ENCODE assay signal across 11 mouse cellular contexts in genomic region chr6:94697423-94697822, GRCm38 (mm10). TPM values are rescaled to one million over a fixed set of nuclear protein-coding genes. Genes with fewer than 3 reads are reported as not detected.
DNase-seq lines count a peak whose midpoint lies in the region; ATAC-seq and TF ChIP-seq lines count a peak whose summit lies in the region.
"Had no signal": no experiment of that assay in that cellular context is flagged by ENCODE, and none has a peak within 500 bp of the region (broad histone marks: within the 10 kb centered on the region; RNA-seq: fewer than 3 reads in every experiment).

No protein-coding gene starts in this region.

- TF ChIP-seq CTCF in liver, postnatal 0 days (IDR thresholded peaks at IDR 0.05; ENCODE audit: low read depth), result no peak

- peak overlapping the region; percentile 97 for H3K4me3 ChIP-seq in forebrain, embryonic 11.5 days (ENCODE audit: low read depth, low read length)
- no peak overlapping the region; the same call in 1 of the 2 replicates for H3K4me3 ChIP-seq in forebrain, embryonic 15.5 days
- H3K4me3 ChIP-seq in neural tube, embryonic 11.5 days (ENCODE audit: low read depth, low read length), result peak overlapping the region; percentile 97
- no peak overlapping the region for H3K4me3 ChIP-seq in liver, postnatal 0 days (ENCODE audit: low read depth, low read length)

- H3K4me1 ChIP-seq in forebrain, embryonic 11.5 days (replicated peaks; ENCODE audit: control insufficient read depth, insufficient read depth, low read length), result peaks cover 19% of the 10 kb centered on the region
- peaks cover 45% of the 10 kb centered on the region for H3K4me1 ChIP-seq in forebrain, embryonic 15.5 days
- H3K4me1 ChIP-seq in neural tube, embryonic 11.5 days (ENCODE audit: control insufficient read depth, insufficient read depth, low read length), result peaks cover 48% of the 10 kb centered on the region
- peaks cover 20% of the 10 kb centered on the region for H3K4me1 ChIP-seq in liver, postnatal 0 days (ENCODE audit: insufficient read depth)

- peak overlapping the region; percentile 48; the same call in 1 of the 2 replicates for H3K9ac ChIP-seq in forebrain, embryonic 11.5 days (ENCODE audit: low read length)
- H3K9ac ChIP-seq in forebrain, embryonic 15.5 days (replicated peaks), result no peak overlapping the region
- no peak overlapping the region for H3K9ac ChIP-seq in neural tube, embryonic 11.5 days (ENCODE audit: low read length)
- H3K9ac ChIP-seq in liver, postnatal 0 days (replicated peaks), result no peak overlapping the region

- no peak for DNase-seq in forebrain, embryonic 11.5 days (ENCODE audit: low spot score)
- no peak for DNase-seq in neural tube, embryonic 11.5 days (ENCODE audit: low spot score)
- DNase-seq in neural tube, embryonic 10.5 days (ENCODE audit: extremely low spot score, low spot score), result no peak
- DNase-seq in liver, postnatal 0 days, result no peak
- DNase-seq in layer of hippocampus, postnatal 36 days, result no peak
- DNase-seq in thymus, adult 18-20 months, result no peak
- DNase-seq in T-cell, adult 2 months (ENCODE audit: low spot score), result no peak
- DNase-seq: adrenal gland, postnatal 10 days; embryo, embryonic 11 days; kidney, adult 2 months had no signal

- H3K27ac ChIP-seq in forebrain, embryonic 11.5 days (ENCODE audit: low read depth, low read length), result no peak overlapping the region
- H3K27ac ChIP-seq in forebrain, embryonic 15.5 days (replicated peaks), result no peak overlapping the region
- no peak overlapping the region for H3K27ac ChIP-seq in neural tube, embryonic 11.5 days (ENCODE audit: low read depth, low read length)
- 0 out of 2 replicates have a peak overlapping the region, but pooled peaks have one; percentile 35 for H3K27ac ChIP-seq in liver, postnatal 0 days (ENCODE audit: low read depth)

- H3K36me3 ChIP-seq in forebrain, embryonic 11.5 days (ENCODE audit: control insufficient read depth, insufficient read depth, low read length), result no peaks in the 10 kb centered on the region
- no peaks in the 10 kb centered on the region for H3K36me3 ChIP-seq in forebrain, embryonic 15.5 days
- H3K36me3 ChIP-seq in neural tube, embryonic 11.5 days (ENCODE audit: control insufficient read depth, insufficient read depth, low read length), result no peaks in the 10 kb centered on the region
- no peaks in the 10 kb centered on the region for H3K36me3 ChIP-seq in liver, postnatal 0 days (replicated peaks; ENCODE audit: insufficient read depth, low read length)

- peak overlapping the region; percentile 88 for H3K4me2 ChIP-seq in forebrain, embryonic 11.5 days (ENCODE audit: low read depth, low read length, severe bottlenecking)
- H3K4me2 ChIP-seq in forebrain, embryonic 15.5 days (replicated peaks), result no peak overlapping the region
- H3K4me2 ChIP-seq in neural tube, embryonic 11.5 days (ENCODE audit: low read depth), result peak overlapping the region; percentile 61
- H3K4me2 ChIP-seq in liver, postnatal 0 days (ENCODE audit: low read depth, low read length), result peak overlapping the region; percentile 94; the same call in 1 of the 2 replicates

- WGBS in forebrain, embryonic 11.5 days, result 50% methylated on average over 1 of the region's 1 CpGs
- WGBS in forebrain, embryonic 15.5 days, result 41% methylated on average over 1 of the region's 1 CpGs
- WGBS in neural tube, embryonic 11.5 days, result 45% methylated on average over 1 of the region's 1 CpGs
- 39% methylated on average over 1 of the region's 1 CpGs for WGBS in liver, postnatal 0 days (ENCODE audit: insufficient replicate concordance)

- no peaks in the 10 kb centered on the region for H3K27me3 ChIP-seq in forebrain, embryonic 11.5 days (ENCODE audit: control insufficient read depth, insufficient read depth, low read length)
- H3K27me3 ChIP-seq in forebrain, embryonic 15.5 days, result 0 out of 2 replicates have a peak, but pooled peaks cover 3% of the 10 kb centered on the region
- H3K27me3 ChIP-seq in neural tube, embryonic 11.5 days (ENCODE audit: control insufficient read depth, insufficient read depth, low read length), result no peaks in the 10 kb centered on the region
- H3K27me3 ChIP-seq in liver, postnatal 0 days (ENCODE audit: insufficient read depth, low read length), result peaks cover 19% of the 10 kb centered on the region

- H3K9me3 ChIP-seq in forebrain, embryonic 11.5 days (ENCODE audit: control insufficient read depth, low read length), result no peaks in the 10 kb centered on the region
- H3K9me3 ChIP-seq in forebrain, embryonic 15.5 days, result no peaks in the 10 kb centered on the region
- H3K9me3 ChIP-seq in neural tube, embryonic 11.5 days (ENCODE audit: control insufficient read depth, low read length), result no peaks in the 10 kb centered on the region
- no peaks in the 10 kb centered on the region for H3K9me3 ChIP-seq in liver, postnatal 0 days (ENCODE audit: low read length)

- no peak for TF ChIP-seq EP300 in liver, postnatal 0 days (IDR thresholded peaks at IDR 0.05; ENCODE audit: low read depth)

- ATAC-seq in forebrain, embryonic 11.5 days (replicated peaks; ENCODE audit: low FRiP score), result no peak
- ATAC-seq in forebrain, embryonic 15.5 days (replicated peaks), result no peak
- no peak for ATAC-seq in neural tube, embryonic 11.5 days (ENCODE audit: insufficient read depth, low FRiP score, low TSS enrichment)
- no peak for ATAC-seq in liver, postnatal 0 days

RNA-seq across cellular contexts. Expression of gene Lrig1, which starts 2.5 kb away (rescaled TPM):
- polyA plus RNA-seq in forebrain, embryonic 11.5 days (2014; fragmentation: Nextera tagmentation; extraction: Ambion mirVana), result 21.7 and 25.2 TPM in 2 replicates
- polyA plus RNA-seq in forebrain, embryonic 15.5 days (2015; fragmentation: Nextera tagmentation; extraction: Ambion mirVana), result 7.4 and 9.8 TPM in 2 replicates
- polyA plus RNA-seq in neural tube, embryonic 11.5 days (2014; fragmentation: Nextera tagmentation; extraction: Ambion mirVana), result 29.6 and 31.2 TPM in 2 replicates
- 2.5 and 2.9 TPM in 2 replicates for polyA plus RNA-seq in liver, postnatal 0 days (2015; fragmentation: Nextera tagmentation; extraction: Ambion mirVana)
- 10 to 100 TPM; 27.0 to 27.8 TPM for total RNA-seq in layer of hippocampus, postnatal 36 days (2021)

Comparison
In these comparisons a context has a peak if more than half of its experiments do, and no peak if none do; other contexts are left out.
1. H3K4me3 ChIP-seq: peak in forebrain, embryonic 11.5 days (single experiment) and neural tube, embryonic 11.5 days (single experiment); none in forebrain, embryonic 15.5 days (single experiment) and liver, postnatal 0 days (single experiment).